Mouse (Mus musculus) erythroblast, embryonic 14.5 days (primary cell): Measurements from ENCODE around the gene Mfsd12.

Experiments
- GATA1 ChIP-seq: IDR thresholded peaks from 2 replicates; pipeline ENCODE4 v1.6.1; 2012; ENCODE audit warnings: low read length, inconsistent platforms, mixed read lengths
- TAL1 ChIP-seq: IDR thresholded peaks from 3 replicates; pipeline ENCODE4 v1.6.1; 2012; ENCODE audit warnings: low read length, inconsistent platforms, mixed read lengths

DNA sequence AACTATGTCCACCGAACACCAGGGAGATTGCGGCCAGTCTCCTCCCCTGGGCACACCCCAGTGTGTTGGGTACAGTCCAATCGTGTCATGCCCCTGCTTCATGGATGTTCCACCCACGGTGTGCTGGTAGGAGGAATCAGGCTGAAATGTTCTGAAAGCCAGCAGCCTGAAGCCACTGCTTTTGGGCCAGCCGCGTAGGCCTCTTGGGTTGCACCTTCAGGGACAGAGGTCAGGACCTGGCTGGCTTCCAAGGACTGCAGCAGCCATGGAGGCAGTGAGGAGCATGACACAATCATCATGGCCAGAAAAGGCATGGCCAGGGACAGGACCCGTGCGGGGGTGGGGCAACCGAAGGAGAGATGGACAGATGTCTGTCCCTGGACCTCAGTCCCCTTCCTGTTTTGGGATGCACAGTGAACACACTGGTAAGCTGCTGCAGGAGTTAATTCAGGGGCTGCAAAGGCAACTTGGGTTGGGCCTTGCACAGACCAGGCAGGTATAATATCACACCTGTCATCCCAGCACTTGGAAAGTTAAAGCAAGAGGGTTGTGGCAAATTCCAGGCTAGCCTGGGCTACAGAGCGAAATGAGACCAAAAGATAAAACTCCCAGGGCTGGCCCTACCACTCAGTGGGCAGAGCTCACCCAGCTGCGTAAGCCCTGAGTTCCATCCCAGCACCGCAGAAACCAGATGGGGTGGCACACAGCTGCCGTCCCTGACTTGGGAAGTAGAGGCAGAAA, 38.5 kb upstream of the Mfsd12 start:
- TF ChIP-seq GATA1 = no peak
- TF ChIP-seq TAL1 = no peak
